Mouse (Mus musculus) ZHBTc4 (cell line): ENCODE measurements at regions not wholly inside any gene's neighbourhood (a gene's known extent, or its start where the extent isn't known, plus 50 kb on each side); places are given as distances from the start of the nearest gene placed in this dataset.

Source experiments
- DNase-seq: peaks from one replicate; pipeline ENCODE4 v3.0.0-alpha.2; 2011; ENCODE audit warnings: low read depth, low spot score

DNA sequence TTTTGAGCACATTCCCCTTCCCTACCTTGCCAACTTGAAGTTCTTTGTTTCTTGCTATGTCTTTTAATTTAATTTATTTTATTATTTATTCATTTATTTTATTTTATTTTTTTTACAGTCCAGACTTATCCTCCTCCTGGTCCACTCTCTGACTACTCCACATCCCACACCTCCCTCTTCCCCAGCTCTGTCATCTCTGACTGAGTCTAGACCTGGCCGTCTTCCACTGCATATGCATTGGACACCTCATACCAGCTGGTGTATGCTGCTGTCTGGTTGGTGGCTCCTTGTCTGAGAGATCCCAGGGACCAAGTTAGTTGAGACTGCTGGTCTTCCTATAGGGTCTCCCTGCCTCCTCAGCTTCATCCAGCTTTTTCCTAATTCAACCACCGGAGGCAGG, 2627.9 kb downstream of the Pcdh9 start:
- no peak for DNase-seq

DNA sequence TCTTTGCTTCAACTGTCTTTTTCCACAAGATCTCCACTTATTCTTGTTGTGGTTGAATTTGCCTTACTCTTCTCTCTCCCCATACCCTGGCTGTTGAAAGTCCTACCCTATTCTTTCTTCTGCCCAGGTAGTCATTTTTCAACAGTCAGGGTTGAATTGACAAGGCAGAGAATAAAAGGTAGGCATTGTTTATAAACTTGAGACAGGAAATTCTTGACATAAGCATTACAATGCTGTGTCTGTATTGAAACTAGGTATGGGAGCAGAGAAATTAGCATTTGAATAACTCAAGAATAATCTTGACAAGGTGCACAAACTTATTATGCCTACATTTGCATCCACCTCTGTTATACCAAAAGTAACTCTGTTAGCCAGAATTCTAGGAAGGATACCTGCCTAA, 2659.6 kb downstream of the Pcdh9 start:
- peak; percentile 2 for DNase-seq
